Mouse (Mus musculus): ENCODE data around the gene Tacc2.

GRCm38 (mm10) chr7:130537068-130537467 is 40.2 kb upstream of the Tacc2 start:
- TF ChIP-seq TAL1 (IDR thresholded peaks at IDR 0.05; ENCODE audit: low read length) (no peak), GATA1 (IDR thresholded peaks at IDR 0.05; ENCODE audit: low read length) (no peak)
